Mouse (Mus musculus) spleen, adult 2 months (tissue): ENCODE measurements around the gene Lyve1. TPM values are rescaled to one million over a fixed set of nuclear protein-coding genes. Genes with fewer than 3 reads are reported as not detected.

Source experiments
- DNase-seq, 2 experiments: peaks; one replicate each; pipeline versions ENCODE4 v3.0.0 to v3.0.0-alpha.2; 2012 to 2021; ENCODE audit warnings: low spot score in 2 of 2, low read depth in 1 of 2
- H3K27ac ChIP-seq: fragments of 200-500 bp; 2 replicates; pipeline ENCODE4 v1.5.1; 2012; ENCODE audit warnings: low read length, inconsistent platforms; ENCODE audit not compliant: insufficient read depth
- H3K27me3 ChIP-seq: fragments of 200-500 bp; 2 replicates; pipeline ENCODE4 v1.6.1; 2012; ENCODE audit warnings: mild to moderate bottlenecking, moderate library complexity, low read length, inconsistent platforms; ENCODE audit not compliant: control insufficient read depth, insufficient read depth
- H3K36me3 ChIP-seq: fragments of 200-500 bp; 2 replicates; pipeline ENCODE4 v1.6.1; 2012; ENCODE audit warnings: mild to moderate bottlenecking, low read length, inconsistent platforms; ENCODE audit not compliant: control insufficient read depth, insufficient read depth
- H3K4me1 ChIP-seq: fragments of 200-500 bp; 2 replicates; pipeline ENCODE4 v1.6.1; 2011; ENCODE audit warnings: inconsistent platforms; ENCODE audit not compliant: control insufficient read depth, insufficient read depth, insufficient read length
- H3K4me3 ChIP-seq: fragments of 200-500 bp; 2 replicates; pipeline ENCODE4 v1.5.1; 2011; ENCODE audit warnings: mild to moderate bottlenecking, inconsistent platforms; ENCODE audit not compliant: insufficient read depth, insufficient read length; ENCODE audit errors: extremely low read depth
- CTCF ChIP-seq: fragments of 200-500 bp; IDR thresholded peaks from 2 replicates; pipeline ENCODE4 v1.5.1; 2011; ENCODE audit warnings: mild to moderate bottlenecking, inconsistent platforms; ENCODE audit not compliant: insufficient read depth, insufficient read length, insufficient replicate concordance; ENCODE audit errors: extremely low read depth
- POLR2A ChIP-seq: fragments of 200-500 bp; IDR thresholded peaks from 2 replicates; pipeline ENCODE4 v1.6.1; 2011; ENCODE audit warnings: low read depth, low read length, inconsistent platforms
- WGBS: fragments of 180-500 bp; shearing (Covaris S2); methylation state at CpG from one replicate; pipeline ENCODE4 v1.1.7; 2018; 5-methylcytosine and 5-hydroxymethylcytosine counted together
- polyA plus RNA-seq: library from polyadenylated mRNA; depleted of rRNA; stranded (reverse); fragments of >200 nt; gene quantifications from 2 replicates; pipeline ENCODE4 v1.2.3, GENCODE M21; 2012

The Lyve1 gene
- polyA plus RNA-seq, 1 experiment, result 0.49 TPM

DNA sequence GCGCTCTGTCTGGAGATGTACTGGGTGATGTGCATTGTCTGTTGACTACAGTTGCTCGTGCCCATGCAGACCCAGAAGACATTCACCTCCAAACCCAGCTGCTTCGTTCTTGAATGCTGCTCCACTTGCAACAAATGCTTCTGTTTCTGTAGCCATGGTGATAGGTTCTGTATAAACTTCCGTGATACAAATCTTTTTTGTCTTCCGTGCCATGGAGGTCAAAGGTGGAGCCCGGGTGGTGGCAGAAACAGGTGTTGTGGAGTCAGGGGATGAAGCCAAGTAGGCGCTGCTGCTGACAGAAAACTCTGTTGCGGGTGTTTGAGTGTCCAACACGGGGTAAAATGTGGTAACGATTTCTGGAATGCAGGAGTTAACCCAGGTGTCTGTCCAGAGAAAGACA, 9.4 kb downstream of the Lyve1 start:
- no peak for DNase-seq
- Histone ChIP-seq H3K36me3 (no peaks in the 10 kb centered on the region), H3K27me3 (no peaks in the 10 kb centered on the region), H3K4me1 (no peaks in the 10 kb centered on the region), H3K4me3 (no peak overlapping the region), H3K27ac (no peak overlapping the region)
- no peak for TF ChIP-seq POLR2A
- 89% methylated on average over 10 of the region's 10 CpGs for WGBS

DNA sequence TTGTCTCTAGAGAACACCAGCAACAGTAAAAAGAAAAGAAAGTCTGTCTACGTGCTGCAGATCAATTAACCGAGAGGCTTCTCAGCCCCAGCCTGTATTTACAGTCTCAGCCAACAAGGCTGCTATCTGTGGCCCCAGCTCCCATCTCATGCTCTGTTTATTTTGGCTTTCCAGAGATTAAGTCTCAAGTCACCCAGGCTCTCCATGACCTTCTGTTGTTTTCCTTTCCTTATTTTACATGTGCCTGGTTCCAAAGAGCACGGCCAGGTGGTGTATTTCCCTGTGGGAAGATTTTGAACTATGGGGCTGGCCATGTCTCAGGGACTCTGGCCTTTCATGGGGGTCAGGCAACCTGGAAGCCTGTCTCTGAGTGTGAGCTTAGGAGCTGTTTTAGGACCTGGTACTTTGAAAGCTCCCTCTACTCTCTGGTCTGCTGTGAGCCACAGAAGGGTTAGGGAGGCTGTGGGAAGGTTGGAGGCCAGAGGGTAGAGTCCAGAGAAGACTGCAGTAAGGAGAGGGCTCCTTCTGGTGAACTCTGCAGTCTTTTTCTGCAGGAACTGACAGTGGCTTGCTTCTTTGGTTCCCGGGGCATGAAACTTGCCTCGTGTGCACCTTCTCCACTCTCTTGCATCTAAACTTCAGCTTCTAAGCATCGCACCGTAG, 11.4 kb downstream of the Lyve1 start:
- Histone ChIP-seq H3K27ac (no peak overlapping the region), H3K27me3 (no peaks in the 10 kb centered on the region), H3K36me3 (no peaks in the 10 kb centered on the region), H3K4me1 (no peaks in the 10 kb centered on the region), H3K4me3 (no peak overlapping the region)
- no peak for DNase-seq
- TF ChIP-seq POLR2A (no peak), CTCF (no peak)
- WGBS, result 88% methylated on average over 7 of the region's 7 CpGs

DNA sequence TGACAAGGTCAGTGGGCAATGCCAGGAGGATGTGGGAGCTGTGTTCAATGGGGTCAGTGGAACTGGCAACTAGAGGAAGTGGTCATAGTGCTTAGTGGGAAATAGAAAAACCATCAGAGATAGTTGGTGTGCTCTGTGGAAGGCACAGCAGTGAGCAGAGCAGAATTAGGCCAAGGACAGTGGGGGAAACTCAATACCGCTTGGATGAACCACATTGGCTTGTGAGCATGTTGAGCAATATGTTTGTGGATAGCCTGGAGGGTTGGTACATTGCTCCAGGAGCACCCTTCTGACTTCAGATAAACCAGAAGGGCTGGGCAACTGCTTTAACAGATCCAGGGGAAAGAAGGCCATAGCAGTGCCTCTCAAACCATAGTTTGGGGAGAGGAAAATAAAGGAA, 14.7 kb downstream of the Lyve1 start:
- TF ChIP-seq CTCF, result no peak
- no peak for TF ChIP-seq POLR2A
- no peak overlapping the region for H3K4me3 ChIP-seq
- no peaks in the 10 kb centered on the region for H3K36me3 ChIP-seq
- no peak overlapping the region for H3K27ac ChIP-seq
- H3K4me1 ChIP-seq, result no peaks in the 10 kb centered on the region
- no peak for DNase-seq
- WGBS, result 73% methylated on average over 1 of the region's 1 CpGs
- no peaks in the 10 kb centered on the region for H3K27me3 ChIP-seq

DNA sequence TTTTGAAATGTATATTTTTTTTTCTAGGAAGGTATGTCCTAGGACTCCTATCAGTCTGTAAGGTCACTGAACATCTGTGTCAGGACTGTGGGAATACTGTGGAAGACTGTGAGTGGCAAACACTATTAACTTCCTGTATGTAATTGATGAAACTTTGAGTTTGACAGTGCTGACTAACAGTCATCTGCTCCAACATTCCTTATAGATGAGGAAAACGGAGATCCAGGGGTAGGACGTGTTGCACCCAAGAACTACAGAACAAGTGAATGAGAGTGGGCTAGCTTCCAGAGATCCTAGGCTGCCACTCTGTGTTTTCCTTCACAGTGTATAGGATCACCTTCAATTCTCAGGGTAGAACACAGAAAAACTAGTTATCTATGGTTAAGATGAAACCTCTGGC, 15.7 kb downstream of the Lyve1 start:
- no peak for DNase-seq
- TF ChIP-seq CTCF (no peak), POLR2A (no peak)

DNA sequence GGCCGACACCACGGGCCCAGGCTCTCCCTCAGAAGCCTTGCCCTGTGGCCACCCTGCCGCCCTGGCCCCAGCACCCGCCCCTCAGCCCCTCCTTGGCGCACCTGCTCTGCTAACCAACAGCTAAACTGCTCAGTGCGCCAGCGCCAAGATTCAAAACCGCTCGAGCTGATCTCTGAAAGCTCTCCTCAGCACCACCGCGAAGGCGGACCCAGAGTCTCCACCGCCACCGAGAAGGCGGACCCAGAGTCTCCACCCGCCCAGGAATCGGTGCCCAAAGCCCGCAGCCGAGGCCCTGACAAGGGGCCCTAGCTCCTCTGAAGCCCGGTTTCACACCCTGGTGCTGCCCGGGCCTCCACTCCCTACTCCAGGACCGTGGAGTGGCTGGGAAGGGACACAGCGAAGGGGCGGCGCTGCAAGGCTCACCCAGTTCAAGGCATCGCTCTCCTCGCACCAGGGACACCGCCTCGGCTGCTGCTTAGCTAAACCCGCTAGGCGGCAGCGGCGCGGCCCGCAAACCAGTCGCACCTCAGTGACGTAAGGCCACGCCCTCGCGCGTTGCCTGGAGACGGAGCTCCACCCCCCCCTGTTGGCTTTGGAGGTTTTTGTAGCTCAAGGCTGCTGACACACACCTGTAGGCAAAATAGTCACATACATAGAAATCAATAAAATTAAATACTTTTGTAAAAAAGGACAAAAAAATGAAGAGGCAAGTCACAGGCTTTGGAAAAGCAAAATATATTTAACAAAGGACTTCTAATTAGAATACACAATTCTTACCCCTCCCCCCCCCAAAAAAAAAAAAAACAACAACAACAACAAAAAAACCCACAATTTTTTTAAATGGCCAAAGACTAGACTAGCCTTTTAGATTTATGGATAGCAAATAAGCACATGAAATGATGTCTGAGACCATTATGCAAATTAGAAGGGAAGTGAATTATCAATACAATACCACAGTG, 18.8 kb downstream of the Lyve1 start, which contains the start of gene Rnf141:
Gene Rnf141, minus strand, starts transcription at position 542 of the 959 bp plus-strand sequence.
- H3K4me1 ChIP-seq, result peaks cover 2% of the 10 kb centered on the region
- no peaks in the 10 kb centered on the region for H3K27me3 ChIP-seq
- DNase-seq, result peak; percentile 90 to 92
- peak within 1 kb of the TSS; percentile 91 for H3K27ac ChIP-seq
- H3K36me3 ChIP-seq, result no peaks in the 10 kb centered on the region
- peak within 1 kb of the TSS; percentile 75 for H3K4me3 ChIP-seq
- WGBS, result under 1% methylated on average over 42 of the region's 42 CpGs
- TF ChIP-seq POLR2A (peak; percentile 43), CTCF (peak; percentile 46; the same call in 1 of the 2 replicates)

More for the DNA sequence above, 15.7 kb downstream of the Lyve1 start:
- no peaks in the 10 kb centered on the region for H3K27me3 ChIP-seq
- no peak overlapping the region for H3K4me3 ChIP-seq
- no peaks in the 10 kb centered on the region for H3K36me3 ChIP-seq
- H3K4me1 ChIP-seq, result no peaks in the 10 kb centered on the region
- WGBS, result 93% methylated on average over 2 of the region's 2 CpGs
- H3K27ac ChIP-seq, result no peak overlapping the region

DNA sequence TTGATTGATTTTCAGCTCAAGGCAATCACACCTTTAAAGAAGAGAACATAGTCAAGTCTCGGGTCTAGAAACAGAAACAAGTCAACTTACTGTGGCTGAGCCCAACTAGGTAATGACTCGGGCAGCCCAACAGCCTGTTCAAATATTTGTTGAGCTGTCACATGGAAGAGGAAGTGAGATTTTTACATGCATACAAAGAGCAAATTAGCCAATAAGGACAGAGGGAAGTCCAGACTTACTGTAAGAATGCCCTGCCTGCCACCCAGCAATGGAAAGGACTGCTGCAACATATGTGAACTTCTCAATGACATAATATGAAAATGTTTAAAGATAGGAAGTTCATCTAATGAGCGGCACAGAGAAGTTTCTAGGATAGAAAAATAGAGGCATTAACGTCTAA, 22.7 kb downstream of the Lyve1 start:
- DNase-seq, result peak; percentile 26 to 62
- peaks cover 4% of the 10 kb centered on the region for H3K36me3 ChIP-seq
- TF ChIP-seq CTCF (no peak), POLR2A (no peak)
- H3K4me3 ChIP-seq, result no peak overlapping the region
- H3K27me3 ChIP-seq, result no peaks in the 10 kb centered on the region
- 0 out of 2 replicates have a peak overlapping the region, but pooled peaks have one; percentile 32 for H3K27ac ChIP-seq
- peaks cover 2% of the 10 kb centered on the region for H3K4me1 ChIP-seq
- WGBS, result 17% methylated on average over 4 of the region's 4 CpGs
